Mouse (Mus musculus) left cerebral cortex, adult 18-20 months (tissue): ENCODE results near the gene Irx3. TPM values are rescaled to one million over a fixed set of nuclear protein-coding genes. Genes with fewer than 3 reads are reported as not detected.

ENCODE experiments used
- DNase-seq, 2 experiments: peaks; one replicate each; pipeline ENCODE4 v3.0.0; 2021 to 2022; ENCODE audit warnings: low spot score in 2 of 2, mixed read lengths in 1 of 2
- total RNA-seq, 2 experiments: library from RNA; stranded (reverse); gene quantifications; 2 replicates each; pipeline ENCODE4 v1.2.3; 2021

Gene Irx3
- total RNA-seq, 2 experiments from 2014 or later: 0.59 to 0.72 TPM

DNA sequence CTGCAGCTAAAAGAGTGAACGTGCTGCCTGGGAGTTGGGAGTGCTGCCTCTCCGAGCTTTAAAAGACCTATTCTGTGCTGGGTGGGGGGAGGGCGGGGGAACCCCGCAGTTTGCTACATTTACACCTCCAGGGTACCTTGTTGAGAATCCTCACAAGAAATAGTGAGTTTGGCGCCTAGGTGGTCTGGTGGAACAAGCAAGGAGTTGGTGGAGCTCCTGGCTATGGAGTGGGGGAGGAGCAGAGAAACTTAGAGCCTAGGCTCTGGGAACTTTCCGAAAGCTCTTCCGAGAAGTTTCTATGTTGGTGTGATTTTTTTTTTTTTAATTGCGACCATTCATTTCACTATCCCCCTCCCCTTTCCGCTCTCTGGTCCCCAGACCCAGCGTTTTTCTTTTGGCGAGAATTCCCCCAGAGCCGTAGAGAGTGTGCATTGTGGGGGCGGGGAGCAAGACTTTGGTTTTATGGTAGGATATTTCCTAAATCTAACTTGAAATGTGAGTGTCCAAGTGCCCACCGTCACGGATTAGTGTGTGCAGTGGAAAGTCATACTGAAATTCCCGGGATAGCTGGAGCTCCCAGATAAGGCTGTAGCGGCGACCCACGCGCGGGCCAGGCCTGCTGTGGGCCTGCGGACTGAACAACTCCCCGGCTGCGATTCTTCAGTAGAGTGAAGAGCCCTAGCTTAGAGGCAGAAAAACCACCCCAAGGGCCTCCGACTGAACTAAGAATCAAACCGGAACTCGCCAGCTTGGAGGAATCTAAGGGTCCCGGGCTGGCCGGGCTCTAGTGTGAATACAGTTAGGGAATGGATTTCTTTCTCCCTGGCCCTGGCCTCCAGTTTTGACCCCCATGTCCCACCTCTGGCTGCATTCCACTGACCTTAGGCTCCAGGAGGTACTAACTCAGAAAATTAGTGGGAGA, 795 bp upstream of the Irx3 start:
- DNase-seq: no peak

DNA sequence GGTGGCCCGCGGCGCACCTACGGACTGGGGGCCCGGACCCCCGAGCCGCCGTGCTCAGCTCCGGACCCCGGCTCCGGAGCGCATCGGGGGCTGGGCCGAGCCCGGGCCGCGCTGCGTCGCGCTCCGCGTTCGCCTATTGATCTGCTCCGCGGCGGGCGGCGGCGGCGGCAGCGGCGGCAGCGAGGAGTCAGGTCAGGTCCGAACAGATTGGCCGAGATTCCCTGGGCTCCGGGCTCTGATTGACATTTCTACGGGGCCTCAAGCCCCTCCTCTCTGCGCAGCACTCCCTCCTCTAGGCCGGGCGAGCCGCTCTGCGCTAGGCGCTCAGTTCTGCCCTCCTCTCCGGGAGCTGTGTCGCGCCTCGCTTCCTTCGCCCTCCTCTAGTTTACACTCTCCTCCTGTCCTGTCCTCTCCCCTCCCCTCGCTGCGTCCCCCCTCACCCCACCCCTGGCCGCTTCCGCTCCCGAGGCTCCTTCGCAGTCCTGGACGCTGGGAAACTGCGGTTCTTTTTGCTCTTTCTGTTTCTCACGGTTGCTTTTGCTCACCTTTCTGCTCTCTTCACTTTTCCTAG, 541 bp downstream of the Irx3 start:
- DNase-seq: no peak

DNA sequence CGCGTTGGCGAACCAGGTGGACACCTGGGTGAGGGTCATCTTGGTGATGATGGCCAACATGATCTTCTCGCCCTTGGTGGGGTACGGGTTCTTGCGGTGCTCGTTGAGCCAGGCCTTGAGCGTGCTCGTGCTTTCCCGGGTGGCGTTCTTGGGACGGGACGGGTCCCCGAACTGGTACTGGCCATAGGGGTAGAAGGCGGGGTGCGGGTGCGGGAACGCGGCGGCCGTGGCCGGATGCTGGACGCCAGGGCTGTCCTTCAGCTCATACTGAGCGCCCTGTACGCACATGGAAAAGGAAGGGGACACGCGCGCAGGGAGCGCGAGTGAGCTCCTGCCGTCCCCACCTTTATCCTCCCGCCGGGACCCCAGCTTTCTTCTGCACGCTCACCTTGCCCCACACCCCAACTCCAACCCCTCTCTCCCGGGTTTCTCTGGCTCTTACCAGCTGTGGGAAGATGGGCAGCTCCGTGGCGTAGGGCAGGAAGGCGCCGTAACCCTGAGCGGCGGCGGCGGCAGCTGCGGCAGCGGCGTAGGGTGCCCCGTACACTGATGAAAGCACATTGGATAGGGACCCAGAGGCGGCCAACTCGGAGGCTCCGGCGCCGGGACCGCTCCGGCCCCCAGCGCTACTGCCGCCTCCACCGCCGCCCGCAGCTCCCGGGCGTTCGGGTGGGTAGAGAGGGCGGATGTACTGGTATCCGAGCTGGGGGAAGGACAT, 1.2 kb downstream of the Irx3 start:
- DNase-seq: no peak

DNA sequence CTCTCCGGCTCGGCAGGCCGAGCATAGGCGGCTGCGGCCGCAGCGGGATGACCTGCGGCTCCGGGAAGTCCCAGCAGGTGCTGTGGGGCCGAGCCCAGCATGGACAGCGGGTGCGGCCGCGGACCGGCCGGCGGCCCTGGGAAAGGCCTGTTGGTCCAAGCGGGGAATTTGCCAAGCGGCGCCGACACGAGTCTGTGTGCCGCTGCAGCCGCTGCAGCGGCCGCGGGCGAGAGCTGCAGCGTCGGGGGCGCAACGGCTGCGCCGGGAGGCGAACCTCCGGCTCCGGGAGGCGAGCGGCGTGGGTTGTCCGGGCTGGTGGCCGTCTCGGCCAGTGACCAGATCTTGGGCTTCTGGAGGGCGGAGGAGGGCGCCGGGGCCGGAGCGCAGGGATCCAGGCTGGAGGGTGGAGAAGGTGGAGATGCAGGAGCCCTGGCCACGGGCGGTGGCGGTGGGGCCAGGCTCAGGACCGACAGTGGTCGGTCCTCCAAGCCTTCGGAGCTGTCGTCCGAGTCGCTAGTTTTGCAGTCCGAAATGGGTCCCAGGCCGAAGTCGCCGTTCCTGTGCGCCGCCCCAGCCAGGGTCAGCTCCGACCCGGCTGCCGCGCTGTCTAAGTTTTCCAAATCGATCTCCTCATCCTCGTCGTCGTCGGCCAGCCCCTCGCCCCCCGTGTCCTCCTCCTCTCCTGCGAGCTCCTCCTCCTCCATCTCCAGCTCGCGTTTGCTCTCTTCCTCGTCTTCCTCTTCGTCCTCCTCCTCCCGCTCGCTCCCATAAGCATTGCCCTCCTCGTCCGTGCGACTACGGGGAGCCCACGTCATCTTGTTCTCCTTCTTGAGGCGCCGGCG, 2.0 kb downstream of the Irx3 start:
- DNase-seq: no peak

DNA sequence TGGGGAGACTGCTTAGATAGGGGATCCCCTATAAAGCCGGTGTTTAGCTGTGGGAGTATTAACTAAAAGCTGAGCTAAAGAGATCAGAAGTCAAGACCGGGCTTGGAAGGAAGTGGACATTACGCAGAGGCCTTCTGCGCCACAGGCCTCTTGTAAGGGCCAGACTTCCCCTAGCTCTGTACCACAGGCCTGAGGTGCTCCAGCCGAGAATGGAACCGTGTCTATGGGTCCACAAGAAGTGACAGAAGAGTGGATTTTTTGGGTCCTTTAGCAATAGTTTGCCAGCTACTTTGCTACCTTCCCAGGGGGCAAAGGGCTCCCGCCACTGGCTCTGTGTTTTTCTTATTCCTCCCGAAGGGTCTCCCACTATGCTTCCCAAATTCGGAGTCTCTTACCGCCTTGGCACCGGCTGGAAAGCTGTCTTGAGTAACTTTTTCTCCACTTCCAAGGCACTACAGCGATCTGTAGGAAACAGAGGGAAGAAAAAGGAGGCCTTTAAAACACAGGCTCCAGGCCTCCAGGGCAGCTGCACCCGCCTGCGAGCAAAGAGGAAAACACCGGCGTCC, 2.8 kb downstream of the Irx3 start:
- no peak for DNase-seq

DNA sequence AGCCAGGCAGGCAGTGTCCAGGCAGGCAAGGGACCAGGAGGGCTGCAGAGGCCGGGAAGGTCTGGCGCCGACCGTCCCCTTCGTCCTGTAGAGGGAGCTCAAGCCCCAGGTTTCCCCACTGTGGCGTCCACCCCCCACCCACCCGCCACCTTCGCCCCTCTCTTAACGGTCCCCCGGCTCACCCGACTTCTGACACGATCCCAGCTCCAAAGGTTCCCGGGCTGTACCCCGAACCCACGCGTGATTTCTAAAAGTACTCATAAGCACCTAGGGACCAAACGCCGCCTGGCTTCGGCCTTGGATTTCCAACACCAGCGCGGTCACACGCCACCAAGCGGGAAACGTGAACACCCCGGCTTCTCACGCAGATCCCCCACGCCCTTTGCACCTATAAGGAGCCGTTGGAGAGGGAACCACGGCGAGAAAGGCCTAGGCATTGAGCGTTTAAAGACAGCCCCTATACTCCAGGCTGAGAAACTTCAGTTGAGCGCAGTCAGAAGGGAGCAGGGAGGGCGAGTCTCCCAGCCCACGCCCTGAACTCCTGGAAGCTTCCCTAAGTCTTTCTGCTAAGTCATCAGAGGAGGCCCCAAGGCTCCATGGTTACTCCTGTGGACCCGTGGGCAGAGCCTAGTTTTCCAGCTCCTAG, 4.1 kb downstream of the Irx3 start:
- peak; percentile 26 to 51 for DNase-seq

DNA sequence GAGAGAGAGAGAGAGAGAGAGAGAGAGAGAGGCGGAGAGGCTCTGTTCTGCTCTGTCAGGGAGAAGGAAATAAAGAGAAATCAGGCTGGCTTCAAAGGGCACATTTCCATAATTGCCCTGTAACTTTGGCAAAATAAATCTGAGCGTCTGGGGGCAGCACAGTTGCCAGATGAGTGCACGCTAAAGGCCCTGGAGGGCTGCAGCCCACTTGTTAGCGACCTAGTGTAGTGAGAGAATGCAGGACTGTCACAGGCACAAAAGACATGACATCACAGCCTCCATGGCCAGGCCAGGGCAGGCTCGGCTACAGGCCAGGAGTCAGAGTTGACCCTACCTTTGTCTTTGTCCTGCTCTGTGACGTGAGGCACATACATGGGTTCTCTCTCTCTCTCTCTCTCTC, 8.0 kb downstream of the Irx3 start:
- DNase-seq: no peak

DNA sequence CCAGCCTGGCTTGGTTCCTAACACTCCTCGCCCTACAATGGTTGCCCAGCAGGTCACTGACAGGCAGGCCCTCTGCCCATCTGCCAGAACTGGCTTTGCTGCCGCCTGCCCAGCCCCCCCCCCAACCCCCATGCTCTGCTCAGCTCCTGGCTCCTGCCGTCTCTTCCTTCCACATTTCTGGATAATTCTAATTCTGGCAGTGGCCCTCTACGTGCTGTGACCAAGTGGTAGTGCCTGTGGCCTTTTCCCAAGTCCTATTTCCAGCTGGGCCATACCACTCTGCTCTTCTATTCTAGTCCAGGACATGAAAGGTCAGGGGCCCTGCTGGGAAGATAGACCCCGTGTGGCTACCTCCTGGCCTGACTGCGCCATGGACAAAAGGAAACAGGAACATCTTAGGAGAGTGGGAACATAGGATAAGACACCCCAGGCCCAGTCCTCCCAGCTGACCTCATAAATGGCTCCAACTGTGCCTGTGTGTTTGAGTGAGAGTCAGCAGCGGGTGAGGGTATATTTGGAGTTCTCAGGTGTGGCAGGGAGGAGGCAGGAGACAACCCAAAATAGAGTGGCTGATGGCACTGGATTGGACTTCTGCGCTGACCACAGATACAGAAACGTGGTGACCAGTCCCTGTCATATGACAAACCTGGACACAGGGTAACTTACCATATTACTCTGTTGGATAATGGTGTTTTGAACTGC, 14.5 kb downstream of the Irx3 start:
- DNase-seq: no peak

DNA sequence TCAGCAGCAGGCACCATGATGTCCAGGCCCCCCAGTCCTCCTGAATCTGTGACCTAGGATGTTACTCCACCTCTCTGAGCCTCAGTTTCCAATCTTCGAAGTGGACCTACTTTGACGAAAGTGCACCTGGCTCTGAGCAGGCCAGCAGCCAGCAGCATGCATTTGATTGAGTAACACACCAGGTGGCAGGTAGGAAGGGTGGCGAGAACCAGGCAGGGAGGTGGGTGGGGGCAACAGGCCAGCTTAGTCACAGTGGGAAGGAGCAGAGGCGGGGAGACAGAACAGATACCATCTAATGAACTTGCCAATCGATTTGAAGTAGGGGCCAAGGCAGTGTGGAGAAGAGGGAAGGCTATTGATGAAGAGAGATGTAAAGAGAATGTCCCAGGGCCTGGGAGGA, 18.9 kb downstream of the Irx3 start:
- DNase-seq: no peak

DNA sequence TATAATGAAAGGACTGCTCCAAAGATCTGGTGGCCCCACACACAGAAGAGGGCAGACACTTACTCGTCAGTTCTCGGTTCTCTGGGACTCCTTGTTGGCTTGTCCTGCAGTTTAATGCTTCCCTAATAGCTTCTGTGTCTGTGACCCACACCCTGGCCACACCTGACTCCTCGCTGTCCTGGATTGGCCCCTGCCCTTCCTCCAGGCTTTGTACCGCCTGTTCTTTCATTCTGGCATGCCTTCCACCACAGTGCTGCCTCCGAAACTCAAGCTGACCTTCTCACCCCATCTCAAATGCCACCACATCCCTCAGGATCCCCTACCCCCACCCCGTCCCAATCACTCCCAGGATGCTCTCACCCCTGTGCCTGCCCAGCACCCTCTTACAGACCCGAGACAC, 19.7 kb downstream of the Irx3 start:
- DNase-seq: no peak

DNA sequence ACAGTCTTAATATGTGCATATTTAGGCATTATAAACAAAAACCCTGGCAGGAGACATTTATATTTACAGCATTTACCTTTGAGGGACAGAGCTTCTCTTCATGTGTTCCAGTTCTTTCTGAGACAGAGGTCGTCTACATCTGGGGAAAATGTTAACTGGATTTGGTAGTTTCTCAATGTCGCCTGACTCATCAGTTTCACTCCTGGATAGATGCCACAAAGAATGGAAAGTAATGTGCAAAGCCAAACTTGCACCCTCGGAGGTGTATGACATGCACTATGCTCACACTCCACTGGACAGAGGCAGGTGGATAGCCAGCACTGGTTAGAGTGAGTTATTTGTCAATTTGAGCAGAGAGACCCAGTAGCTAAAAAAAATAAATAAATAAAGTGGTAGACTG, 21.2 kb downstream of the Irx3 start:
- DNase-seq: no peak

DNA sequence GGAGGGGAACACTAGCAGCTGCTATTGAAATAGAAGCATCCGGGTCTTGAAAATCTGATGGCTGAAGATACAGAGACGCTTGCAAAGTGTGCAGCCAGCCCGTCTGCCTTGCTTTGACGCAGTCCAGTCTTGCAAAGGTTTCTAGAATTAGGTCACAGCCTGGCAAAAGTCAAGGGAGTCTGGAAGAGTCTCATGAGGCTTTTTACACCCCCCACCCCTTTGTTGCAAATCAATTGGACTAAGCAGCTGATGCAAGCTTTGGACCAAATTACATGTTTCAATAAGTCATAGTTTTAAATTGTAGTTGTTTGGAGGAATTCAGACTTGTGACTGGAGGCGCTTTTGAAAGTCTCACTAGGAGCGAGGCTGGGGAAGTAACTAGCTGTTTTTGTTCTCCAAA, 33.0 kb downstream of the Irx3 start:
- DNase-seq: no peak

DNA sequence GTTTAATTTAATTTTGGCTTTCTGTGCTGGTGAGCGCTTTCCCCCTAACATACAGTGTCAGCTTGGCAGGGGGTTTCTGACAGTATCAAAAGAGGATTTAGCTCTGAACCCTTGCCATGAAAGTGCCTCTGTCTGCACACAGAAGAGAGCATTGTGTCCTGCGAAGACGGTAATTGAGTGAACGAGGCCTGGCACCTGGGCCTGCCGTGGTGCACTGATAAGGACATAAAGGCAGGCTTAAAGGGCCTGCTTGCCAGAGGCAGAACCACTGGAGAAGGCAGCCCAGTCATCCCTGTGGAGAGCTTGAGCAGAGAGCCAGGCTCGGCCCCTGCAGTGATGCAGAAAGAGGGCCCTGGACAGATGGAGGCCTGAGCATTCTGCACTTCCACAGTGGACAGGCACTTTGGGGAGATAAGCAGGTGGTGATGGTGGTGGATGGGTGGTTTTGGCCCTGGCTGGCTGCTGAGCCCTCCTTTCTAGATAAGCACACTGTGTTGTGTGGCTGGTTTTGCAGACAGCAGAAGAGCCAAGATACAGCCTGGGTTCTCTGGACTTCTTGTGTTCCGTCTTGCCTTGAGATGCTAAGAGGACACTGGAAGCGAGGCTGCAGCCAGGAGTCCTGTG, 36.3 kb downstream of the Irx3 start:
- DNase-seq: no peak

DNA sequence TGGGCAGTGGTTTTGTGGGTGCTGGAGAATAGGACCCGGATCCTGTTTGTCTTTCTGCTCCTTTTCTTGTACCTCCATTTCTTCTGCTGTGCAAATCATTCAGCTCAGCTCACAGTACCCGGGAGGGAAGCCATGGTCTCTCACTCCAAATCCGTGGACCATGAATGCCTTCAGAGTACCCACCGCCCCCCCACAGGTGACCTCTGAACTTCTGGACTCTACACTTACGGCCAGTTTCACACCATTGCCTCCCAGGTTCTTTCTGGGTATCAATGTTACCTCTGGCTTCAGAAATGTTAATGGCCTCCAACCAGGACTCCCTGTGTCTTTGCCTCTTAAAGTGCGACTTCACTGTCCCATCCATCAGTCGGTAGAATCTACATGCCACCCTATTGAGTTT, 46.3 kb downstream of the Irx3 start:
- DNase-seq: no peak

DNA sequence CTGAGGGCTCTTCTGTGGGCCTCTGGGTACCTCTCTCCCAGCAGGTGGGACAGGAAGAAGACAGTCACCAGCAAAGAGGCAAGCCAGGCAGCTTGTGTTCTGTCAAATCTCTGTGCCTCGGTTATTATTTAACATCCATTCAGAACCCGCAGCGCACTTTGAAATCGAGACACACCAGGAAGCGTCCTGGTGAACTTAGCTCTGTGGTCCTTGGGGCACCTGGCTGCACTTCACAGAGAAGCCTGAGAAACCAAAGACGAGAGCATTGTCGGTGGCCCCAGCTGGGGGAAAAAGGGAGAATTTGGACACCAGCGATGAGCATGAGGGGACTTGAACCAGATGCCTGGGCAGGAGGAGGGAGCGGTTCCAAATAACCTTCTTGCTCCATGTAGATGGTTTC, 46.8 kb downstream of the Irx3 start:
- DNase-seq: no peak

DNA sequence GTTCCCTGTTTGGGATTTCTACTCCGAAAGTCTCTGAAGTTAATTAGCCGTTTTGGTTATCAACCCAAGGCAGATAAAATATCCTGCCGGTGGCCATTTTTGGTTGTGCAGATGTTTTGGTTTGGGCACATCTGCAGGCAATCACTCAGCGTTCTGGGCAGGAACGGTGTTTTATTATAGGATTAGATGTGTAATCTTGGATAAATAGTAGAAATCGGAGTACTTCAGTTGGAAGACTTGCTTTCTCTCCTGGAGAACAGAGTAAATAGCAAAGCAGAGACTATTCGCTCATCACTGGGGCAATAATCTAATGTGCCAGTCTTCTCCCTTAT, 51.1 kb downstream of the Irx3 start:
- no peak for DNase-seq

DNA sequence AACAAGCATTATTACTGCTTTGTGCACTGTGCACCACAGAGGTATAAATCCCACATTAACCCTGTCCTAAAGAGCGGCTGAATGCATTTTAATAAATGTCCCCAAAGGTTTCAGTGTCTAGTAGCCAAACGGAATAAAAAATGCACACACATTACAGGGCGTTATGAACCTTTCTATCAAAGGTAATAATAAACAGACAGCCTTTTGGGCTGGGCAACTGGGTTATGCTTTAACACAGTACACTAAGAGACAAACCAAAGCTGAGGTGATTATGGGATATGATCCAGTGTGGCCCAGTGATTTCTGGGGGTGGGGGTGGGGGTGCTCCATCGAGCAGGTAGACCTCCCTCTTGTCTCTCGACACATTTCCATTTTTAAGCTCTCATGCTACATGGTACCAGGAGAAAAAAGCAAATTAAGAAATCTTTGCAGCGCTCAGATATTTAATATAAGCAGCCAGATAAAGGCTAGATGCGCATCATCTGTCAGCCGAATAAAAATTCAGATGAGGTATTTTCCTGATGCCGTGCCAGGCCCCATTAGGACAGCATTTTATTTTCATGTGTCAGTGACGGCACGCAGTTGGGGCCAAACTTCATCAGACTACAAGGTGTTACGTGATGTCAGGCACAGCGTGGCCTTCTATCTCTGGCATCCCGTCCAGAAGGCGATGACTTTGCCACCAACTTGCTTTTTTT, 51.6 kb downstream of the Irx3 start:
- DNase-seq: no peak

DNA sequence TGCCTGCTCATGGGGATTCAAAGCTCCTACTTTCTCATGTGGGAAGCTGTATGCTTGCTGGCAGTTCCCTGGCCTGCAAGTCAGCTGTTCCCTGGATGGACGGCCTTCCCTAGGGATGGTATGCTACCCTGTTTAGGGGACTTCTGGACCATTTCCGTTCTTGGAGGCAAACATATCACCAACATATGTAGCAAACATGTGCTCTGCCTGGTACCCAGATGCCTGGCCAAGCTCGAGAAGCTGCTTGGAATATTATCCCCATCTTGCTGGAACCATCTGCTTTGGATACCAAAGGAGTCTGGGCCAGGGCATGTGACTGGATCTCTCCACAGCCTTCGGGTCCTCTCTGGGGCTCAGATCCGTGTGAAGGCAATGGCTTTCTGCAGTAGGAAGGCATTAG, 52.5 kb downstream of the Irx3 start:
- DNase-seq: no peak
